14 mouse cellular contexts compared by ENCODE assay signal in the genomic region with DNA sequence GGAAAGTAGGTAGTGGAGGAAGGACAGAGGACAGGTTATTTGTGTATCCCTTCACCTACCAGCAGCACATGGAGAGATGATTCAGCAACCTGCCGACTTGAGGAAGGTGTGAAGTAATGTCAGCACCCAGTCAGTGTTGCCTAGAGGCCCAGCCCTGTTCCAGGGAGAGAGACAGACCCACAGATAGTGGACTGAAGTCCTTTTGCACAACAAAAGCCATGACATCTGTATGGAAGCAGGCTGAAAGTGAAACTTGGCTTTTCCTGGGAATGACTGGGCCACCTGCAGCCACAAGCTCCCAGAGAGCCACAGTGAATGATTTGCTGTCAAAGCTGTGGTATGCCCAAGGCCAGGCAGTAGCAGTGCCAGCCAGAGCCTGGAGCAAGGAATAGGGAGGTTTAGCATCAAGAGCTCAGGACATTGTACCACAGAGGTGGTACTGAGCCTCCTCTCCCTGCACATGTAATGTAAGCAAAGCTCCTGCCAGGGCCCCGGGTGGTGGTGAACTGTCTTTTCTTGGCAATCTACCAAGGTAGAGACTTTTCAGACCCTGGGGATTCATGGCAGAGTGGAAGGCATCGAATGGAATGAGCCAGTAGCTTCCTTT. TPM values are rescaled to one million over a fixed set of nuclear protein-coding genes. Genes with fewer than 3 reads are reported as not detected.
DNase-seq lines count a peak whose midpoint lies in the region; ATAC-seq lines count a peak whose summit lies in the region.
"Had no signal": no experiment of that assay in that cellular context is flagged by ENCODE, and none has a peak within 500 bp of the region (broad histone marks: within the 10 kb centered on the region; RNA-seq: fewer than 3 reads in every experiment).

No protein-coding gene starts in this region.

- no peak overlapping the region for H3K9ac ChIP-seq in heart, embryonic 11.5 days (ENCODE audit: low read depth, low read length)
- H3K9ac ChIP-seq in midbrain, embryonic 13.5 days (replicated peaks), result no peak overlapping the region
- H3K9ac ChIP-seq in midbrain, embryonic 16.5 days (ENCODE audit: low read depth, low read length), result no peak overlapping the region
- H3K9ac ChIP-seq in embryonic facial prominence, embryonic 15.5 days, result no peak overlapping the region
- no peak overlapping the region for H3K9ac ChIP-seq in stomach, embryonic 15.5 days

- no peak overlapping the region for H3K4me3 ChIP-seq in heart, embryonic 11.5 days (ENCODE audit: low read depth, low read length)
- no peak overlapping the region for H3K4me3 ChIP-seq in midbrain, embryonic 13.5 days (replicated peaks)
- no peak overlapping the region for H3K4me3 ChIP-seq in midbrain, embryonic 16.5 days (ENCODE audit: low read depth, low read length)
- no peak overlapping the region for H3K4me3 ChIP-seq in embryonic facial prominence, embryonic 15.5 days (replicated peaks)
- no peak overlapping the region for H3K4me3 ChIP-seq in stomach, embryonic 15.5 days (replicated peaks)

- H3K27me3 ChIP-seq in heart, embryonic 11.5 days (ENCODE audit: control insufficient read depth, insufficient read depth, low read length), result peaks cover 10% of the 10 kb centered on the region
- peaks cover 10% of the 10 kb centered on the region; the same call in 1 of the 2 replicates for H3K27me3 ChIP-seq in midbrain, embryonic 13.5 days
- H3K27me3 ChIP-seq in midbrain, embryonic 16.5 days (ENCODE audit: control insufficient read depth, insufficient read depth, low read depth, low read length), result no peaks in the 10 kb centered on the region
- H3K27me3 ChIP-seq in embryonic facial prominence, embryonic 15.5 days, result 0 out of 2 replicates have a peak, but pooled peaks cover 11% of the 10 kb centered on the region
- H3K27me3 ChIP-seq in stomach, embryonic 15.5 days (replicated peaks), result no peaks in the 10 kb centered on the region
- H3K27me3 ChIP-seq: midbrain, embryonic 15.5 days had no signal

- 0 out of 2 replicates have a peak, but pooled peaks cover 2% of the 10 kb centered on the region for H3K4me1 ChIP-seq in heart, embryonic 11.5 days (ENCODE audit: control insufficient read depth, insufficient read depth, low read length)
- H3K4me1 ChIP-seq in midbrain, embryonic 13.5 days (replicated peaks), result peaks cover 10% of the 10 kb centered on the region
- peaks cover 8% of the 10 kb centered on the region for H3K4me1 ChIP-seq in midbrain, embryonic 16.5 days (ENCODE audit: control insufficient read depth, insufficient read depth, low read length)
- H3K4me1 ChIP-seq in embryonic facial prominence, embryonic 15.5 days, result peaks cover 15% of the 10 kb centered on the region
- H3K4me1 ChIP-seq in stomach, embryonic 15.5 days, result peaks cover 7% of the 10 kb centered on the region; the same call in 1 of the 2 replicates

- no peak overlapping the region for H3K27ac ChIP-seq in heart, embryonic 11.5 days (ENCODE audit: low read depth, low read length)
- no peak overlapping the region for H3K27ac ChIP-seq in midbrain, embryonic 13.5 days
- no peak overlapping the region for H3K27ac ChIP-seq in midbrain, embryonic 16.5 days (ENCODE audit: low read length)
- peak overlapping the region; percentile 53; the same call in 1 of the 2 replicates for H3K27ac ChIP-seq in embryonic facial prominence, embryonic 15.5 days (replicated peaks)
- H3K27ac ChIP-seq in stomach, embryonic 15.5 days, result no peak overlapping the region
- H3K27ac ChIP-seq: midbrain, embryonic 15.5 days had no signal

- peak overlapping the region; percentile 88; the same call in 1 of the 2 replicates for H3K4me2 ChIP-seq in heart, embryonic 11.5 days
- 0 out of 2 replicates have a peak overlapping the region, but pooled peaks have one; percentile 84 for H3K4me2 ChIP-seq in midbrain, embryonic 13.5 days (replicated peaks)
- H3K4me2 ChIP-seq in midbrain, embryonic 16.5 days (ENCODE audit: low read length), result no peak overlapping the region
- H3K4me2 ChIP-seq in embryonic facial prominence, embryonic 15.5 days (replicated peaks), result peak overlapping the region; percentile 69
- 0 out of 2 replicates have a peak overlapping the region, but pooled peaks have one; percentile 77 for H3K4me2 ChIP-seq in stomach, embryonic 15.5 days

- H3K36me3 ChIP-seq in heart, embryonic 11.5 days (ENCODE audit: control insufficient read depth, insufficient read depth, low read length), result no peaks in the 10 kb centered on the region
- H3K36me3 ChIP-seq in midbrain, embryonic 13.5 days, result no peaks in the 10 kb centered on the region
- H3K36me3 ChIP-seq in midbrain, embryonic 16.5 days (ENCODE audit: control insufficient read depth, insufficient read depth, low read length), result no peaks in the 10 kb centered on the region
- H3K36me3 ChIP-seq in embryonic facial prominence, embryonic 15.5 days, result no peaks in the 10 kb centered on the region
- H3K36me3 ChIP-seq in stomach, embryonic 15.5 days, result no peaks in the 10 kb centered on the region
- H3K36me3 ChIP-seq: midbrain, embryonic 15.5 days had no signal

- ATAC-seq in heart, embryonic 11.5 days (replicated peaks; ENCODE audit: insufficient number of reproducible peaks, low FRiP score, low TSS enrichment), result no peak
- no peak for ATAC-seq in midbrain, embryonic 13.5 days
- ATAC-seq in midbrain, embryonic 16.5 days, result no peak
- no peak for ATAC-seq in embryonic facial prominence, embryonic 15.5 days (ENCODE audit: insufficient number of reproducible peaks, low FRiP score, low TSS enrichment, low read depth)
- ATAC-seq in stomach, embryonic 15.5 days (ENCODE audit: insufficient read depth, low FRiP score, low read depth), result no peak

- WGBS in heart, embryonic 11.5 days (ENCODE audit: insufficient replicate concordance), result 47% methylated on average over 3 of the region's 3 CpGs
- WGBS in midbrain, embryonic 13.5 days, result 60% methylated on average over 3 of the region's 3 CpGs
- 51% methylated on average over 3 of the region's 3 CpGs for WGBS in midbrain, embryonic 16.5 days
- WGBS in embryonic facial prominence, embryonic 15.5 days, result 30% methylated on average over 3 of the region's 3 CpGs
- 42% methylated on average over 3 of the region's 3 CpGs for WGBS in stomach, embryonic 15.5 days

- DNase-seq in heart, postnatal 4 days, result no peak
- no peak for DNase-seq in spleen, postnatal 4 days (ENCODE audit: low spot score in 2 of 2)
- no peak for DNase-seq in lung, postnatal 4 days
- DNase-seq: cerebellum, postnatal 14 days had no signal

- no peaks in the 10 kb centered on the region for H3K9me3 ChIP-seq in heart, embryonic 11.5 days (replicated peaks; ENCODE audit: control insufficient read depth, low read length)
- H3K9me3 ChIP-seq in midbrain, embryonic 13.5 days, result no peaks in the 10 kb centered on the region
- no peaks in the 10 kb centered on the region for H3K9me3 ChIP-seq in midbrain, embryonic 16.5 days (replicated peaks; ENCODE audit: control insufficient read depth, low read length, poor library complexity, severe bottlenecking)
- no peaks in the 10 kb centered on the region for H3K9me3 ChIP-seq in embryonic facial prominence, embryonic 15.5 days (replicated peaks)
- no peaks in the 10 kb centered on the region for H3K9me3 ChIP-seq in stomach, embryonic 15.5 days
- H3K9me3 ChIP-seq: midbrain, embryonic 15.5 days had no signal

RNA-seq across cellular contexts. Expression of a gene that starts 1.2 kb away (rescaled TPM):
- polyA plus RNA-seq in heart, embryonic 11.5 days (2014; fragmentation: Nextera tagmentation; extraction: Ambion mirVana), result 0.93 and 1.1 TPM in 2 replicates
- 1 to 10 TPM; 1.9 to 2.7 TPM for total RNA-seq in heart, postnatal 4 days (2021)
- polyA plus RNA-seq in midbrain, embryonic 13.5 days (2015; fragmentation: Nextera tagmentation; extraction: Ambion mirVana), result 1.0 and 1.7 TPM in 2 replicates
- polyA plus RNA-seq in midbrain, embryonic 16.5 days (2015; fragmentation: Nextera tagmentation; extraction: Ambion mirVana), result 1.3 and 1.7 TPM in 2 replicates
- 13.6 and 14.7 TPM in 2 replicates for polyA plus RNA-seq in embryonic facial prominence, embryonic 15.5 days (2015; fragmentation: Nextera tagmentation; extraction: Ambion mirVana)
- 20.0 and 23.4 TPM in 2 replicates for polyA plus RNA-seq in stomach, embryonic 15.5 days (2015; fragmentation: Nextera tagmentation; extraction: Ambion mirVana)
- total RNA-seq: granulocyte monocyte progenitor cell, adult 5-6 weeks had no signal

RNA-seq across cellular contexts. Expression of a gene that starts 26.3 kb away (rescaled TPM):
- 0.17 TPM in 1 of 2 replicates, not detected in the other for polyA plus RNA-seq in heart, embryonic 11.5 days (2014; fragmentation: Nextera tagmentation; extraction: Ambion mirVana)
- 1 to 10 TPM; 1.3 to 1.8 TPM for total RNA-seq in heart, postnatal 4 days (2021)
- polyA plus RNA-seq in midbrain, embryonic 13.5 days (2015; fragmentation: Nextera tagmentation; extraction: Ambion mirVana), result 0.16 TPM in 1 of 2 replicates, not detected in the other
- 0.39 TPM in 1 of 2 replicates, not detected in the other for polyA plus RNA-seq in midbrain, embryonic 16.5 days (2015; fragmentation: Nextera tagmentation; extraction: Ambion mirVana)
- 2.2 and 2.3 TPM in 2 replicates for polyA plus RNA-seq in embryonic facial prominence, embryonic 15.5 days (2015; fragmentation: Nextera tagmentation; extraction: Ambion mirVana)
- polyA plus RNA-seq in stomach, embryonic 15.5 days (2015; fragmentation: Nextera tagmentation; extraction: Ambion mirVana), result 2.1 and 2.5 TPM in 2 replicates
- total RNA-seq: adrenal gland, adult 18-20 months; granulocyte monocyte progenitor cell, adult 5-6 weeks had no signal
- polyA plus RNA-seq: forebrain, embryonic 14.5 days; limb, embryonic 11.5 days had no signal
